Mouse (Mus musculus) olfactory bulb, adult 2 months (tissue): ENCODE data around the gene Appbp2. TPM values are rescaled to one million over a fixed set of nuclear protein-coding genes. Genes with fewer than 3 reads are reported as not detected.

Experiments used
- H3K27ac ChIP-seq: fragments of 200-500 bp; 2 replicates; pipeline ENCODE4 v1.5.1; 2012; ENCODE audit warnings: low read depth, low read length; ENCODE audit not compliant: insufficient read depth
- H3K4me1 ChIP-seq: fragments of 200-500 bp; 2 replicates; pipeline ENCODE4 v1.6.1; 2012; ENCODE audit warnings: low read length; ENCODE audit not compliant: control insufficient read depth, insufficient read depth
- H3K4me3 ChIP-seq: fragments of 200-500 bp; 2 replicates; pipeline ENCODE4 v1.5.1; 2012; ENCODE audit warnings: mild to moderate bottlenecking, low read depth, low read length, moderate library complexity; ENCODE audit not compliant: insufficient read depth
- CTCF ChIP-seq: fragments of 200-500 bp; IDR thresholded peaks from 2 replicates; pipeline ENCODE4 v1.5.1; 2012; ENCODE audit warnings: low read depth, mild to moderate bottlenecking, low read length, moderate library complexity; ENCODE audit not compliant: insufficient read depth
- POLR2A ChIP-seq: fragments of 200-500 bp; IDR thresholded peaks from 2 replicates; pipeline ENCODE4 v1.6.1; 2012; ENCODE audit warnings: mild to moderate bottlenecking, low read depth, low read length, moderate library complexity; ENCODE audit not compliant: insufficient read depth
- WGBS: fragments of 180-500 bp; shearing (Covaris S2); methylation state at CpG from one replicate; pipeline ENCODE4 v1.1.7; 2018; 5-methylcytosine and 5-hydroxymethylcytosine counted together
- polyA plus RNA-seq: library from polyadenylated mRNA; stranded (reverse); fragments of >200 nt; gene quantifications from 2 replicates; pipeline ENCODE4 v1.2.4, GENCODE M21; 2012; ENCODE audit warnings: low replicate concordance; ENCODE audit not compliant: missing spikeins, insufficient read depth, insufficient read length

Appbp2 gene
- polyA plus RNA-seq, 1 experiment, result not detected

- no peaks in the 10 kb centered on the region for H3K4me1 ChIP-seq
- H3K27ac ChIP-seq, result no peak overlapping the region
- TF ChIP-seq POLR2A, result no peak
- no peak for TF ChIP-seq CTCF
- 92% methylated on average over 2 of the region's 2 CpGs for WGBS
- H3K4me3 ChIP-seq, result no peak overlapping the region
Measured at GRCm38 (mm10) chr11:85152256-85152930, 82.5 kb downstream of the Appbp2 start.

- Histone ChIP-seq H3K27ac (peak within 1 kb of the TSS; percentile 57), H3K4me1 (no peaks in the 10 kb centered on the region), H3K4me3 (peak within 1 kb of the TSS; percentile 61)
- 1% methylated on average over 85 of the region's 94 CpGs for WGBS
- TF ChIP-seq POLR2A (peak; percentile 62; the same call in 1 of the 2 replicates), CTCF (no peak)
Measured at GRCm38 (mm10) chr11:85139581-85140540, 95.1 kb downstream of the Appbp2 start, which contains the start of gene Usp32. Gene Usp32, minus strand, starts transcription at chr11:85140161.

DNA sequence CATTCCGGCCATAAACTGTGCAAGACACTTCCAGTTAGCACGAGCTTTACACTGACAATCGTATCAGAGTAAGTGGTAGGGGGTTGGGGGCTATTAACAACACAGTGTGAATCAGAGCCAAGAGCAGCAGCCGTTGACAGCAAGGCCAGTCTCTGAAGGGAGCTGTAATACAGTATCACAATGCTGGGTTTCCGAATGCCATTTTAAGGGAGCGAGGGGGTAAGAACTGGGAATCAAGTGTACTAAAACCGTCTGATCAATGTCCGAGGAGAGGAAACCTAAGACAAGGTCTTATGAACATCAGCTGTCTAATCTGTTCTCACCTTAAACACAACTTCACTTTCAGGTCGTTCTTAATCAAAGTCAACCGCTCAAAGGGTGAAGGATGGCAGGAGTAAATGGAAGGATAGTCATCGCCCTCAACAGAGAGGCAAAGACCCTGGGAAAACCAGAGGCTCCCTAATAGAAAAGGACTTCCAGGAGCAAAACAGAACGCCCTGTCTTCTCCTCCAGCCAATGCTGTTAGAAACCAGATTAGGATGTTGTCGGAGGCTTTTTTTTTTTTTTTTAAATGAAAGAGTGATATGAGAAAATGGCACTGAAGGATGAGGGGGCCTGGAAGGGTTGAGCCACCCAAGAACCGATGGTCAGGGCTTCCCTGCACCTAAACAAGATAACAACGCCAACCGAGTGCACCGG, 96.0 kb downstream of the Appbp2 start:
- peak overlapping the region; percentile 57 for H3K27ac ChIP-seq
- 1% methylated on average over 17 of the region's 17 CpGs for WGBS

More for the DNA sequence above, 96.0 kb downstream of the Appbp2 start:
- TF ChIP-seq POLR2A (no peak), CTCF (no peak)
- no peaks in the 10 kb centered on the region for H3K4me1 ChIP-seq
- H3K4me3 ChIP-seq, result peak overlapping the region; percentile 61

Other genes starting within 250 kb of the Appbp2 start
- not detected in 2 replicates for gene Usp32, start 95.0 kb downstream of the Appbp2 start, polyA plus RNA-seq
- not detected in 2 replicates for gene 1700125H20Rik, start 64.7 kb downstream of the Appbp2 start, polyA plus RNA-seq
- not detected in 2 replicates for gene Ppm1d, start 76.1 kb upstream of the Appbp2 start, polyA plus RNA-seq
- not detected in 2 replicates for gene Bcas3, start 118.0 kb upstream of the Appbp2 start, polyA plus RNA-seq